Mouse (Mus musculus) MEL (cell line): ENCODE data around the gene Ctrc. TPM values are rescaled to one million over a fixed set of nuclear protein-coding genes. Genes with fewer than 3 reads are reported as not detected.
A peak's percentile ranks its signal among the peaks of the same experiment; 100 is the strongest.

Experiments used
- DNase-seq: peaks from one replicate; pipeline ENCODE4 v3.0.0; 2011; ENCODE audit warnings: low read depth, low spot score
- H3K27ac ChIP-seq: 2 replicates; pipeline ENCODE4 v1.5.1; 2012; ENCODE audit warnings: low read depth, mild to moderate bottlenecking, control low read depth, low read length, moderate library complexity; ENCODE audit not compliant: control insufficient read depth
- H3K27me3 ChIP-seq, 2 experiments: fragments of 150-350 bp in 1 of 2; sonication (generic) in 1 of 2; 2 replicates each; pipeline ENCODE4 v1.6.1; 2012; ENCODE audit warnings: low read length in 2 of 2, mild to moderate bottlenecking in 2 of 2, improper control_type of control experiment in 1 of 2, moderate library complexity in 1 of 2; ENCODE audit not compliant: insufficient read depth in 2 of 2, control insufficient read depth in 1 of 2
- H3K36me3 ChIP-seq, 2 experiments: 2 replicates each; pipeline ENCODE4 v1.6.1; 2012 to 2014; ENCODE audit warnings: low read length in 2 of 2, improper control_type of control experiment in 1 of 2, inconsistent platforms in 1 of 2, mild to moderate bottlenecking in 1 of 2; ENCODE audit not compliant: insufficient read depth in 2 of 2, control insufficient read depth in 1 of 2
- H3K4me1 ChIP-seq, 2 experiments: fragments of 150-350 bp in 1 of 2; sonication (generic) in 1 of 2; 2 replicates each; pipeline ENCODE4 v1.6.1; 2012; ENCODE audit warnings: low read length in 2 of 2, improper control_type of control experiment in 1 of 2, mild to moderate bottlenecking in 1 of 2; ENCODE audit not compliant: insufficient read depth in 2 of 2, control insufficient read depth in 1 of 2
- H3K4me3 ChIP-seq, 2 experiments: fragments of 150-350 bp in 1 of 2; sonication (generic) in 1 of 2; 2 replicates each; pipeline ENCODE4 v1.5.1; 2012; ENCODE audit warnings: low read depth in 2 of 2, low read length in 2 of 2, mild to moderate bottlenecking in 2 of 2, moderate library complexity in 2 of 2, control low read depth in 1 of 2, improper control_type of control experiment in 1 of 2; ENCODE audit not compliant: control insufficient read depth in 1 of 2, insufficient read depth in 1 of 2
- H3K79me2 ChIP-seq: 2 replicates; pipeline ENCODE4 v1.6.1; 2012; ENCODE audit warnings: mild to moderate bottlenecking, low read length, moderate library complexity; ENCODE audit not compliant: control insufficient read depth, poor library complexity, insufficient read depth
- H3K9ac ChIP-seq: 2 replicates; pipeline ENCODE4 v1.6.1; 2012; ENCODE audit warnings: low read depth, mild to moderate bottlenecking, control low read depth, low read length, moderate library complexity; ENCODE audit not compliant: control insufficient read depth, poor library complexity, severe bottlenecking
- H3K9me3 ChIP-seq: fragments of 150-350 bp; sonication (generic); replicated peaks from 2 replicates; pipeline ENCODE4 v1.6.1; 2012; ENCODE audit warnings: mild to moderate bottlenecking, low read length, improper control_type of control experiment, moderate library complexity; ENCODE audit not compliant: insufficient read depth
- BHLHE40 ChIP-seq: IDR thresholded peaks from 2 replicates; pipeline ENCODE4 v1.6.1; 2012; ENCODE audit warnings: low read depth, mild to moderate bottlenecking, inconsistent platforms, low read length, improper control_type of control experiment, borderline replicate concordance
- CHD2 ChIP-seq: IDR thresholded peaks from 2 replicates; pipeline ENCODE4 v1.6.1; 2011; ENCODE audit warnings: low read length, improper control_type of control experiment
- E2F4 ChIP-seq: IDR thresholded peaks from 2 replicates; pipeline ENCODE4 v1.6.1; 2011; ENCODE audit warnings: low read depth, low read length, improper control_type of control experiment, borderline replicate concordance
- ELF1 ChIP-seq: IDR thresholded peaks from 2 replicates; pipeline ENCODE4 v1.6.1; 2014; ENCODE audit warnings: low read depth, mild to moderate bottlenecking, inconsistent platforms, low read length, improper control_type of control experiment, moderate library complexity
- EP300 ChIP-seq, 2 experiments: IDR thresholded peaks; 2 replicates each; pipeline ENCODE4 v1.6.1; 2011; ENCODE audit warnings: improper control_type of control experiment in 2 of 2, low read length in 2 of 2, low read depth in 1 of 2, mild to moderate bottlenecking in 1 of 2
- ETS1 ChIP-seq: IDR thresholded peaks from 2 replicates; pipeline ENCODE4 v1.6.1; 2012; ENCODE audit warnings: low read depth, mild to moderate bottlenecking, inconsistent platforms, low read length, improper control_type of control experiment, moderate library complexity
- GATA1 ChIP-seq: IDR thresholded peaks from 2 replicates; pipeline ENCODE4 v1.6.1; 2011; ENCODE audit warnings: low read depth, low read length, improper control_type of control experiment
- HCFC1 ChIP-seq: IDR thresholded peaks from 2 replicates; pipeline ENCODE4 v1.6.1; 2012; ENCODE audit warnings: low read depth, mild to moderate bottlenecking, inconsistent platforms, low read length, improper control_type of control experiment, moderate library complexity
- KAT2A ChIP-seq: conservative IDR thresholded peaks from 2 replicates; pipeline ENCODE4 v1.6.1; 2012; ENCODE audit warnings: low read depth, low read length, improper control_type of control experiment, inconsistent platforms
- MAFK ChIP-seq: IDR thresholded peaks from 2 replicates; pipeline ENCODE4 v1.6.1; 2011; ENCODE audit warnings: low read depth, mild to moderate bottlenecking, low read length, improper control_type of control experiment, borderline replicate concordance
- MAZ ChIP-seq: IDR thresholded peaks from 2 replicates; pipeline ENCODE4 v1.6.1; 2012; ENCODE audit warnings: low read depth, mild to moderate bottlenecking, inconsistent platforms, low read length, improper control_type of control experiment
- MXI1 ChIP-seq: IDR thresholded peaks from 2 replicates; pipeline ENCODE4 v1.6.1; 2011; ENCODE audit warnings: mild to moderate bottlenecking, low read depth, low read length, improper control_type of control experiment
- NELFE ChIP-seq: IDR thresholded peaks from 2 replicates; pipeline ENCODE4 v1.6.1; 2011; ENCODE audit warnings: low read depth, low read length, improper control_type of control experiment
- POLR2A ChIP-seq, 2 experiments: IDR thresholded peaks; 2 replicates each; pipeline ENCODE4 v1.6.1; 2011 to 2012; ENCODE audit warnings: low read length in 2 of 2, mild to moderate bottlenecking in 2 of 2, control low read depth in 1 of 2, improper control_type of control experiment in 1 of 2, low read depth in 1 of 2, moderate library complexity in 1 of 2; ENCODE audit not compliant: control insufficient read depth in 1 of 2, insufficient read depth in 1 of 2, poor library complexity in 1 of 2
- RCOR1 ChIP-seq: IDR thresholded peaks from 2 replicates; pipeline ENCODE4 v1.6.1; 2012; ENCODE audit warnings: low read depth, mild to moderate bottlenecking, inconsistent platforms, low read length, improper control_type of control experiment
- SIN3A ChIP-seq: IDR thresholded peaks from 2 replicates; pipeline ENCODE4 v1.6.1; 2012; ENCODE audit warnings: low read length, improper control_type of control experiment, inconsistent platforms
- TAL1 ChIP-seq: IDR thresholded peaks from 2 replicates; pipeline ENCODE4 v1.6.1; 2012; ENCODE audit warnings: mild to moderate bottlenecking, inconsistent platforms, low read length, moderate library complexity, mixed read lengths
- TBP ChIP-seq: IDR thresholded peaks from 2 replicates; pipeline ENCODE4 v1.8.0; 2011; ENCODE audit warnings: low read depth, low read length, improper control_type of control experiment
- TCF12 ChIP-seq: IDR thresholded peaks from 2 replicates; pipeline ENCODE4 v1.6.1; 2014; ENCODE audit warnings: low read depth, mild to moderate bottlenecking, inconsistent platforms, low read length, improper control_type of control experiment, moderate library complexity
- USF1 ChIP-seq: IDR thresholded peaks from 2 replicates; pipeline ENCODE4 v1.6.1; 2014; ENCODE audit warnings: low read depth, mild to moderate bottlenecking, inconsistent platforms, low read length, improper control_type of control experiment, moderate library complexity
- ZNF384 ChIP-seq: IDR thresholded peaks from 2 replicates; pipeline ENCODE4 v1.6.1; 2012; ENCODE audit warnings: low read depth, mild to moderate bottlenecking, inconsistent platforms, low read length, improper control_type of control experiment
- polyA plus RNA-seq, 2 experiments: library from polyadenylated mRNA; stranded (reverse) in 1 of 2; unstranded in 1 of 2; fragments of >175 nt in 1 of 2; fragments of >200 nt in 1 of 2; gene quantifications; 2 replicates each; pipeline versions ENCODE4 v1.2.1 to v1.2.4; 2012; ENCODE audit warnings: low replicate concordance in 2 of 2, low read depth in 1 of 2; ENCODE audit not compliant: insufficient read length in 2 of 2, insufficient read depth in 1 of 2, missing spikeins in 1 of 2
- total RNA-seq: library from RNA; depleted of rRNA; stranded (reverse); fragments of 300-350 nt; gene quantifications from 2 replicates; pipeline ENCODE4 v1.2.3, GENCODE M21; 2012

The Ctrc gene
- total and polyA plus RNA-seq, 3 experiments = not detected

DNA sequence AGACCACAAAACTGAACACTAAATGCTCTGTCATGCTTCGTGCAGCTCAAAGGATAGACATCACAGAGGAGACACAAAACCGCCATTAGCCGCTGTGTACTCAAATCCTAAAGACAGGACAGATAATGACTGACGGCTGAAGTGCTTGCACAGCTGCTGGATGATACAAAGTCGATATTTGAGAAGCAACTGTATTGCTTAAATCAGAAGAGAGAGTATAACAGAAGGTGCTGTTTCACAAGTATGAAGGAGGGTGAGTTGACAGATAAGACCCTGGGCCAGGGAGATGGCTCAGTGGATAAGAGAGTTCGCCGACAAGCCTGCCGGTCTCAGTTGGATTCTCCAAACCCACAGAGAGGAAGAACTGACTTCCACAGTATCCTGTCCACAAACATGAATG, 74.3 kb downstream of the Ctrc start:
- Histone ChIP-seq H3K4me1 (peaks cover 17 to 29% of the 10 kb centered on the region in 2 experiments), H3K79me2 (no peaks in the 10 kb centered on the region), H3K36me3 (peaks cover 3 to 31% of the 10 kb centered on the region in 2 experiments), H3K27ac (peak overlapping the region; percentile 25), H3K4me3 (no peak overlapping the region), H3K27me3 (no peaks in the 10 kb centered on the region), H3K9ac (0 out of 2 replicates have a peak overlapping the region, but pooled peaks have one; percentile 1), H3K9me3 (no peaks in the 10 kb centered on the region)
- peak; percentile 78 for TF ChIP-seq GATA1
- TF ChIP-seq RCOR1 = 0 out of 2 replicates have a peak, but pooled peaks have one; percentile 36
- no peak for TF ChIP-seq HCFC1
- TF ChIP-seq EP300 (IDR thresholded peaks at IDR 0.05; ENCODE audit: low read depth in 1 of 2, low read length in 2 of 2) = 0 out of 4 replicates have a peak, but pooled peaks have one; percentile 33
- TF ChIP-seq ETS1 = peak; percentile 56
- no peak for TF ChIP-seq MAFK
- no peak for TF ChIP-seq ZNF384
- TF ChIP-seq TCF12 = peak; percentile 53
- peak; percentile 56 for DNase-seq

DNA sequence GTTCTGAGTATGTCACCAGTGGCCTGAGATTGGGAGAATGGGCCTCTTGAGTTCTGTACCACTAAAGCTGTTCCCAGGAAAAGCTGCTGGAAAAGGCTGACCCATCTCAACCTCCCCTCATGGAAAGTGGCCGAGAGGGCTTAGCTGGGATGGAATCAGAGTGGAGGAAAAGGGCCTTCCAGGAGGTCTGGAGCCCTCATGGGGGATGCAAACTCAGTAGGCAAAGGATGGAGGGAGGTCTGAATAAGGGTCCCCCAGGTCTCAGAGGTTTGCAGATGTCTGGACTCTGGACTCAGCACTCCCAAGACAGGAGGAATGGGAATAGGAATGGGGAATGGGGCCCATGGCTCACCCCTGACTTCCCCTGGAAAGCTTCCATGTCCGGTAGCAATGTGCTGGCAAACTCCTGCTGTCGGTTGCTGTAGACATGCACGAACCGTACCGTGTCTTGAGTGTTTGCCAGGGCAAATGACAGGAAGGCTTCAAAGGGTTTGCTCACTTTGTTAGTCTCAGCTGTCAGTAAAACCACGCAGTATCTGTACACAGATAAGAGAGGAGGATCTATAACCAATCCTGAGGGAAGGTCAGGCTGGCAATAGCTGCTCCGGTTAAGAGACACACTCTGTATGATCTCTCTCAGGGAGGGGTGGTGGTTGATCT, 76.5 kb downstream of the Ctrc start:
- Histone ChIP-seq H3K79me2 (no peaks in the 10 kb centered on the region), H3K27ac (no peak overlapping the region; the same call in 1 of the 2 replicates), H3K4me1 (peaks cover 17 to 29% of the 10 kb centered on the region in 2 experiments), H3K9ac (no peak overlapping the region), H3K36me3 (peaks cover 0 to 31% of the 10 kb centered on the region in 2 experiments; a peak in 2 of 4 replicates), H3K27me3 (no peaks in the 10 kb centered on the region), H3K9me3 (no peaks in the 10 kb centered on the region), H3K4me3 (no peak overlapping the region)
- DNase-seq = peak; percentile 28
- TF ChIP-seq ETS1 = peak; percentile 69
- no peak for TF ChIP-seq HCFC1
- no peak for TF ChIP-seq CHD2
- TF ChIP-seq EP300 (IDR thresholded peaks at IDR 0.05; ENCODE audit: low read depth in 1 of 2, low read length in 2 of 2) = peak; percentile 10; a peak in 1 of 4 replicates
- no peak for TF ChIP-seq ELF1

DNA sequence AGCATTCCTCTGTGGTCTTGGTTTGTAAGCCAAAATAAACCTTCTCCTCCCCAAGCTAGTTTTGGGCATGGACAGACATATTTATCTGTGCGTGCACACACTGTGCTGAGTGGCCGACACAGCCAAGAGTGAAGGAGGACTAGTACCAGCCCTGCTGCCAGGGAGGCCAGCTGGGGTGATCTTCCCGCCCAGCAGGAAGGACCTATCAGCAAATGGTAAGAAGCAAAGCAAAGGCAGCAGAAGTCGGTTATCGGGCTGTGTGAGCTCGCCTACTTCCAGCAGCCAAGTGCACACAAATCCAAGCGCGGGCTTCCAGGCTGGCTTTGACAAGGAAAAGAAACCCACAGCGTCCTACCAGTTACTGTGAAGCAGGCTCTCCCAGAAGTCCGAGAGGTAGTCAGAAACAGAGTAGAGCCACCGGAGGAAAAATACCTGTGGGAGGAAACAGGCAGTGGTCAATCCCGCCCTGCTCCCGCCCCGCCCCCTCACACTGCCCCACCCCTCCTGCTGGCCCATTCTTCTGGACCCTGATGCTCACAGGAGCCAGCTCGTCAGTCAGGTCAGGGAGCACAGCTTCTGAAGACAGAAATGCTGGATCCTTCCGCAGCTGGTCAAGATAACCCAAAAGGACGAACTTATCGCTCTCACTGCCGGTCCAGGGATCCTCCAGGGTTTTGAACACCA, 78.7 kb downstream of the Ctrc start:
- peak overlapping the region; percentile 57 for H3K9ac ChIP-seq
- peaks cover 17 to 29% of the 10 kb centered on the region in 2 experiments for H3K4me1 ChIP-seq
- peaks cover 0 to 31% of the 10 kb centered on the region in 2 experiments; a peak in 2 of 4 replicates for H3K36me3 ChIP-seq
- DNase-seq = peak; percentile 85
- peak overlapping the region; percentile 40 to 43 for H3K4me3 ChIP-seq
- H3K27me3 ChIP-seq = no peaks in the 10 kb centered on the region
- TF ChIP-seq TBP (peak; percentile 70; the same call in 1 of the 2 replicates), USF1 (no peak), HCFC1 (0 out of 2 replicates have a peak, but pooled peaks have one; percentile 10), GATA1 (peak; percentile 49; the same call in 1 of the 2 replicates), ELF1 (no peak), ETS1 (peak; percentile 60), NELFE (peak; percentile 36; the same call in 1 of the 2 replicates), KAT2A (no peak), SIN3A (peak; percentile 47), E2F4 (peak; percentile 84), MAZ (no peak), RCOR1 (0 out of 2 replicates have a peak, but pooled peaks have one; percentile 5), BHLHE40 (no peak), EP300 (IDR thresholded peaks at IDR 0.05; ENCODE audit: low read depth in 1 of 2, low read length in 2 of 2) (peak in 1 of 2 experiments; percentile 41; a peak in 2 of 4 replicates), MXI1 (peak; percentile 31), POLR2A (IDR thresholded peaks at IDR 0.05; ENCODE audit: control insufficient read depth in 1 of 2, insufficient read depth in 1 of 2, low read depth in 1 of 2, low read length in 2 of 2, poor library complexity in 1 of 2) (peak in 1 of 2 experiments; percentile 63; a peak in 2 of 4 replicates), TAL1 (peak; percentile 43), TCF12 (peak; percentile 46; the same call in 1 of the 2 replicates)
- no peaks in the 10 kb centered on the region for H3K79me2 ChIP-seq
- peak overlapping the region; percentile 71 for H3K27ac ChIP-seq
- no peaks in the 10 kb centered on the region for H3K9me3 ChIP-seq
